Mouse (Mus musculus) neural tube, embryonic 15.5 days (tissue): ENCODE results near the gene Nt5c3. TPM values are rescaled to one million over a fixed set of nuclear protein-coding genes. Genes with fewer than 3 reads are reported as not detected.

ENCODE experiments used
- ATAC-seq: fragments of 200-750 bp; cut with Nextera tagmentation; 2 replicates; pipeline ENCODE4 v1.8.0; 2017; ENCODE audit warnings: mild to moderate bottlenecking, moderate TSS enrichment, moderate library complexity; ENCODE audit not compliant: low FRiP score
- H3K27ac ChIP-seq: fragments of 300-500 bp; sonication (generic); replicated peaks from 2 replicates; pipeline ENCODE4 v1.5.1; 2015; ENCODE audit warnings: mild to moderate bottlenecking, inconsistent platforms
- H3K27me3 ChIP-seq: fragments of 300-500 bp; sonication (generic); replicated peaks from 2 replicates; pipeline ENCODE4 v1.6.1; 2015; ENCODE audit warnings: inconsistent platforms
- H3K36me3 ChIP-seq: fragments of 300-500 bp; sonication (generic); 2 replicates; pipeline ENCODE4 v1.6.1; 2015; ENCODE audit warnings: inconsistent platforms
- H3K4me1 ChIP-seq: fragments of 300-500 bp; sonication (generic); 2 replicates; pipeline ENCODE4 v1.6.1; 2015; ENCODE audit warnings: inconsistent platforms
- H3K4me2 ChIP-seq: fragments of 300-500 bp; sonication (generic); 2 replicates; pipeline ENCODE4 v1.6.1; 2015; ENCODE audit warnings: inconsistent platforms, mild to moderate bottlenecking, moderate library complexity
- H3K4me3 ChIP-seq: fragments of 300-500 bp; sonication (generic); replicated peaks from 2 replicates; pipeline ENCODE4 v1.5.1; 2015; ENCODE audit warnings: mild to moderate bottlenecking, inconsistent platforms
- H3K9ac ChIP-seq: fragments of 300-500 bp; sonication (generic); replicated peaks from 2 replicates; pipeline ENCODE4 v1.6.1; 2015; ENCODE audit warnings: mild to moderate bottlenecking, inconsistent platforms
- H3K9me3 ChIP-seq: fragments of 300-500 bp; sonication (generic); replicated peaks from 2 replicates; pipeline ENCODE4 v1.6.1; 2016; ENCODE audit warnings: inconsistent platforms
- WGBS: fragments of 180-500 bp; shearing (Covaris S2); methylation state at CpG from one replicate; pipeline ENCODE4 v1.1.7; 2015; ENCODE audit warnings: mixed read lengths; 5-methylcytosine and 5-hydroxymethylcytosine counted together
- polyA plus RNA-seq: library from polyadenylated mRNA; unstranded; fragments of >200 nt; fragmentation: Nextera tagmentation; extraction: Ambion mirVana; gene quantifications from 2 replicates; pipeline ENCODE4 v1.2.1, GENCODE M21; 2015

Nt5c3 gene
- polyA plus RNA-seq, result 137 and 152 TPM in 2 replicates

DNA sequence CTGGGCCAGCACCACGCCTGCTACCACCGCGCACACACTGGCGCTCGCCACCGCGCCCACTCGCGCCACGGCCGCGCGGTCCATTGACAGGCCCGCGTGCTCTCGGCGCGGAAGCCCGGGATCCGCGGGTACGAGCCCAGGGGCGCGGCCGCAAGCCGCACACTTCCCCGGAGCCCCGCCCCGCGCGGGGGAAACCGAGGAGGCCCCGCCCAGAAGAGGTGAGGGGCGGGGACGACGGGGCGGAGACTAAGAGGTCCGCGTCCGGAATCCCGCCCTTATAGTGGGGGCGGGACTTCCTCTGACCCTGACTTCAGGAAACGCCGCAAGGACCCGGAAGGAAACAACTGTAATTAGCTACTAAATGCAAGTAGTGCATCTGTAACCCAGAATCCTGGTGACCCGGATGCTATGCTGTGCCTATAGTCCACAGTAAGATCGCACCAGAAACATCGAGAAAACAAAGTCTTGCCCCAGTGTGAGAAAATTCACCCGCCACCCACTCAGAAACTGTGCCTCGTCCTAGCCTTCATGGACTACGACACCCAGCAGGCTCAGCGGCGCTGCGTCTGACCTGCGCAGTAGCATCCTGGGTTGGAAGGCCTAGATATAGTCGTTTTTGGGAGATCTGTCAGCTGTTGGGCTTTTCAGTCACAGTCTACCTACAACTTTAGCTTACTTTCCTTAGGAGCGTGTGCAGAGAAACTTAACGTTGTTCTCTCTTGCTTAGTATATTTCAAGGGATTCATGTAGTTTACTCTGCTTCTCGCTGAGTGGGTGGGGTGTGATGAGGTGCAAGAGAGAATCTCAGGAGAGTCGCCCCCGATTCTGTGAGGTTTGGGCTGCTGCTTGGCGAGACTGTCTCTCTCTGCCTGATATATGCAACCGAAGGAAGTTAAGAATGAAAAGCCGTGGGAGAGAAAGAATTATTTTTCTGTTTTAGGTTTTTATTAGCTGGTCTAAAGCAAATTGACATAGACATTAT is at the start of gene Nt5c3, which contains the start of gene Vmn1r4:
Nt5c3 (minus strand) TSS at position 207 of the 982 bp plus-strand sequence.
Vmn1r4 (plus strand) TSS at position 290 of the 982 bp plus-strand sequence.
- Histone ChIP-seq H3K4me3 (peak within 1 kb of the TSS; percentile 72), H3K9me3 (no peaks in the 10 kb centered on the region), H3K9ac (peak within 1 kb of the TSS; percentile 78), H3K27me3 (no peaks in the 10 kb centered on the region), H3K4me2 (peak within 1 kb of the TSS; percentile 70), H3K4me1 (peaks cover 22% of the 10 kb centered on the region), H3K27ac (peak within 1 kb of the TSS; percentile 94), H3K36me3 (no peaks in the 10 kb centered on the region)
- peak; percentile 98 for ATAC-seq
- 4% methylated on average over 64 of the region's 64 CpGs for WGBS

- no peaks in the 10 kb centered on the region for H3K36me3 ChIP-seq
- H3K9ac ChIP-seq, result no peak within 1 kb of the TSS
- no peak within 1 kb of the TSS for H3K4me3 ChIP-seq
- no peaks in the 10 kb centered on the region for H3K27me3 ChIP-seq
- no peaks in the 10 kb centered on the region for H3K4me1 ChIP-seq
- H3K27ac ChIP-seq, result no peak within 1 kb of the TSS
- no peak for ATAC-seq
- H3K9me3 ChIP-seq, result no peaks in the 10 kb centered on the region
- no peak within 1 kb of the TSS for H3K4me2 ChIP-seq
Observed at GRCm38 (mm10) chr6:56969973-56970372, 46.2 kb upstream of the Nt5c3 start, which contains the start of gene Vmn1r5. Gene Vmn1r5, plus strand, starts transcription at chr6:56970273.

DNA sequence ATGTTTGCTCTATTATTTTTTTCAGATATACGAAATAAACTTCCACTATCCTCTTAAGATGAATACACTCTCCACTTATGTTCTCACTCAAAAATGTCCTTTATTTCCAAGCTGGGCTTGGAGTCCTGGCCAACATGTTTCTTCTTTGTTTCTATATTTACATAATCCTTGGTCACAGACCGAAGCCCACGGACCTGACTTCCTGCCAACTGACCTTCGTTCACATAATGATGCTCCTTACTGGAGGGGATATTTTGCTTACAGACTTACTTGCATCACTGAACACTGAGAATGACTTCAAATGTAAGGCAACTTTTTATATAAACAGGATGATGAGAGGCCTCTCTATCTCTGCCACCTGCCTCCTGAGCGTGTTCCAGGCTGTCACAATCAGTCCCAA is 32.7 kb upstream of the Nt5c3 start:
- H3K27ac ChIP-seq, result no peak overlapping the region
- H3K27me3 ChIP-seq, result no peaks in the 10 kb centered on the region
- H3K9me3 ChIP-seq, result no peaks in the 10 kb centered on the region
- no peak overlapping the region for H3K9ac ChIP-seq
- no peaks in the 10 kb centered on the region for H3K4me1 ChIP-seq
- no peaks in the 10 kb centered on the region for H3K36me3 ChIP-seq
- H3K4me2 ChIP-seq, result no peak overlapping the region
- 82% methylated on average over 5 of the region's 5 CpGs for WGBS
- H3K4me3 ChIP-seq, result no peak overlapping the region
- no peak for ATAC-seq

DNA sequence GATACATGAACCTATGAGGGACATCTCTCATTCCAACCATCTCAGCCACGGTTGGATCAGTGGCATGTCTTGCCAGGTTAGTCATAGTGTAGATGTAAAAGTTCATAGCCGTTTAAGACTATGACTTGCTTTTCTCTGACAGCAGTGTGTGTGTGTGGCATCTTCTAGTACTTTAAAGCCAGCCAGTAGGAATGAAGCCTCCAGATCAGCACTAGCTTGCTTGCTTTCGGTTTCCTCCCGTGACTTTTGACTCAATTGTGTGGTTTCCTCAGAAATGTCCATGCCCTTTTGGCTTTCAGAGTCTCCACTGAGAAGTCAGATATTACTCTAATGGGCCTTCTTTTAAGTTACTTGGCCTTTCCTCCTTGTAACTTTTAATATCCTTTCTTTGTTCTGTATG is 10.6 kb upstream of the Nt5c3 start:
- no peak for ATAC-seq
- Histone ChIP-seq H3K4me2 (no peak overlapping the region), H3K36me3 (no peaks in the 10 kb centered on the region), H3K4me1 (no peaks in the 10 kb centered on the region), H3K27ac (no peak overlapping the region), H3K27me3 (no peaks in the 10 kb centered on the region), H3K4me3 (no peak overlapping the region), H3K9ac (no peak overlapping the region), H3K9me3 (no peaks in the 10 kb centered on the region)
- 83% methylated on average over 4 of the region's 4 CpGs for WGBS

- Histone ChIP-seq H3K9ac (no peak overlapping the region), H3K4me2 (no peak overlapping the region), H3K27ac (no peak overlapping the region), H3K36me3 (no peaks in the 10 kb centered on the region), H3K27me3 (no peaks in the 10 kb centered on the region), H3K9me3 (no peaks in the 10 kb centered on the region), H3K4me3 (no peak overlapping the region), H3K4me1 (no peaks in the 10 kb centered on the region)
- no peak for ATAC-seq
- 80% methylated on average over 2 of the region's 2 CpGs for WGBS
Observed at GRCm38 (mm10) chr6:56932464-56932863, 8.7 kb upstream of the Nt5c3 start.

- no peak for ATAC-seq
- Histone ChIP-seq H3K4me3 (no peak overlapping the region), H3K9ac (no peak overlapping the region), H3K27me3 (no peaks in the 10 kb centered on the region), H3K9me3 (no peaks in the 10 kb centered on the region), H3K4me2 (no peak overlapping the region), H3K4me1 (no peaks in the 10 kb centered on the region), H3K27ac (no peak overlapping the region), H3K36me3 (no peaks in the 10 kb centered on the region)
- WGBS, result 80% methylated on average over 4 of the region's 4 CpGs
Observed at GRCm38 (mm10) chr6:56931648-56932415, 8.1 kb upstream of the Nt5c3 start.

DNA sequence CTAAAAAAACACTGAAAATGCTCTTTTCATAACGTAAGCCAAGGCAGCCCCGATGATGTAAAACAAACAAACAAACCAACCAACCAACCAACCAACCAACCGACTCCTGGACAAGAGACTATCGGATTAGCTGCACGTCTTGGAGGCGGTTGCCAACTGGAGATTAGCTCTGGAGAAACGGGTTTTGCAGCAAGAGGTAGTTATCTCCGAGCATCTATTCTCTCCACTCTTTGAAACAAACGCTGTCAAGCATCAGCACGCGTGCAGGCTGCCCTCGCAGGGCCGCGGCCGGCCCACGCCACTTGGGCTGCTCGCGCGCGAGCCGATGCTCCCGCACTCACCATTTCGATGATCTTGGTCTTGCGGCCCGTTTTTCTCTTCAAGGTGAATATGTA is 404 bp downstream of the Nt5c3 start:
- 0% methylated on average over 25 of the region's 25 CpGs for WGBS
- H3K27me3 ChIP-seq, result no peaks in the 10 kb centered on the region
- H3K4me1 ChIP-seq, result peaks cover 22% of the 10 kb centered on the region
- H3K36me3 ChIP-seq, result no peaks in the 10 kb centered on the region
- no peaks in the 10 kb centered on the region for H3K9me3 ChIP-seq
- peak overlapping the region; percentile 78 for H3K9ac ChIP-seq
- peak overlapping the region; percentile 72 for H3K4me3 ChIP-seq
- peak overlapping the region; percentile 70 for H3K4me2 ChIP-seq
- H3K27ac ChIP-seq, result peak overlapping the region; percentile 94
- ATAC-seq, result no peak

GRCm38 (mm10) chr6:56920222-56921092 is 3.3 kb downstream of the Nt5c3 start:
- WGBS, result 87% methylated on average over 12 of the region's 12 CpGs
- Histone ChIP-seq H3K4me3 (no peak overlapping the region), H3K4me2 (no peak overlapping the region), H3K36me3 (no peaks in the 10 kb centered on the region), H3K27ac (no peak overlapping the region), H3K27me3 (no peaks in the 10 kb centered on the region), H3K9ac (no peak overlapping the region), H3K4me1 (peaks cover 22% of the 10 kb centered on the region), H3K9me3 (no peaks in the 10 kb centered on the region)
- no peak for ATAC-seq

GRCm38 (mm10) chr6:56919330-56920044 is 4.2 kb downstream of the Nt5c3 start:
- Histone ChIP-seq H3K27me3 (no peaks in the 10 kb centered on the region), H3K36me3 (no peaks in the 10 kb centered on the region), H3K4me3 (no peak overlapping the region), H3K4me1 (peaks cover 17% of the 10 kb centered on the region), H3K9ac (no peak overlapping the region), H3K4me2 (no peak overlapping the region), H3K9me3 (no peaks in the 10 kb centered on the region), H3K27ac (no peak overlapping the region)
- no peak for ATAC-seq
- 93% methylated on average over 7 of the region's 7 CpGs for WGBS

- Histone ChIP-seq H3K9ac (no peak overlapping the region), H3K27ac (no peak overlapping the region), H3K9me3 (no peaks in the 10 kb centered on the region), H3K4me1 (peaks cover 19% of the 10 kb centered on the region), H3K36me3 (no peaks in the 10 kb centered on the region), H3K4me3 (no peak overlapping the region), H3K27me3 (no peaks in the 10 kb centered on the region), H3K4me2 (no peak overlapping the region)
- no peak for ATAC-seq
- 83% methylated on average over 12 of the region's 12 CpGs for WGBS
Observed at GRCm38 (mm10) chr6:56917578-56918368, 6.0 kb downstream of the Nt5c3 start.
